Mouse (Mus musculus) cerebellum, postnatal 36 days (tissue): Measurements from ENCODE around the gene Alkbh5.
A peak's percentile ranks its signal among the peaks of the same experiment; 100 is the strongest.
"Not testable (repeated sequence)": the region's sequence is repeated elsewhere in the genome, so short reads cannot be mapped to it uniquely, and the experiment has no call there.

Experiments
- DNase-seq, 2 experiments: peaks; one replicate each; pipeline ENCODE4 v3.0.0; 2021 to 2022; ENCODE audit warnings: mixed read lengths in 2 of 2

Gene Alkbh5

GRCm38 (mm10) chr11:60543211-60543610, 7.0 kb downstream of the Alkbh5 start:
- DNase-seq, result not testable (repeated sequence)

- no peak for DNase-seq
Measured at GRCm38 (mm10) chr11:60545433-60545832, 9.3 kb downstream of the Alkbh5 start.

GRCm38 (mm10) chr11:60548112-60548511, 11.9 kb downstream of the Alkbh5 start:
- no peak for DNase-seq

- no peak for DNase-seq
Measured at GRCm38 (mm10) chr11:60553091-60553490, 16.9 kb downstream of the Alkbh5 start.

- no peak for DNase-seq
Measured at GRCm38 (mm10) chr11:60557675-60558074, 21.5 kb downstream of the Alkbh5 start.

GRCm38 (mm10) chr11:60559342-60559741, 23.2 kb downstream of the Alkbh5 start:
- DNase-seq, result peak; percentile 76 to 84

- not testable (repeated sequence) for DNase-seq
Measured at GRCm38 (mm10) chr11:60574006-60574405, 37.8 kb downstream of the Alkbh5 start.
